Mouse (Mus musculus) lung, postnatal 14 days (tissue): Measurements from ENCODE around the gene Nebl.

Experiments
- DNase-seq: peaks from one replicate; pipeline ENCODE4 v3.0.0; 2021

Nebl gene

GRCm38 (mm10) chr2:17705964-17706363 lies 25.3 kb downstream of the Nebl start:
- no peak for DNase-seq

GRCm38 (mm10) chr2:17705426-17705825 lies 25.8 kb downstream of the Nebl start:
- DNase-seq = no peak

GRCm38 (mm10) chr2:17703170-17703512 lies 28.1 kb downstream of the Nebl start:
- no peak for DNase-seq

DNA sequence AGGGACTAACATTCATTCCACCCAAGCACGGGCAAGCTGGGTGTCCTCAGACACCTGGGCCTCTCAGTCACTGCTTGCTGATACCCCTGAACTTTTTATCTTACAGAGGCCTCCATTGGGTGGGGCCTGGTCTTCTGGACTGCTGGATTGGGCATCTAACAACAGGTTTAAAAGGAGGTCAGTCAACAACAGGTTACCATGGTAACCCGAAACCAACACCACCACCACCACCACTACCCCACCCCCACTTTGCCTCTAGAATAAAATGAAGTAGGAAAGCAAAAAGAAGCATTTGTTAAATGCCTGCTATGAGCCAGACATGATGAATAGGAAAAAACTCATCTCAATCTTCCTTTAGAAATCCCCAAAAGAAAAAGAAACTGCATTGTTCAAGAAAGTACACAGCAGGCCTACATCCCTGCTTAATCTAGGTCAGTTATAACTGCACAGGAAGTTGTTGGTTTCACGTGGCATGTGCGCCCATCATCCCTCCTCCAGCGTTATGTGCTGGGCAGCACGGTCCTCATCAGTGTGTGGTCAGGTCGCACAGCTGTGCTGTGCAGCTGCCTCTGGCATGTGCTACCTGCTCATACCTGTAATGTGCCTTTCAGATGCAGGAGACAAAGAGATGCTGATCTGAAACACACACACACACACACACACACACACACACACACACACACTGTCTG lies 28.6 kb downstream of the Nebl start:
- no peak for DNase-seq

GRCm38 (mm10) chr2:17698161-17699087 lies 32.8 kb downstream of the Nebl start:
- no peak for DNase-seq

- DNase-seq = no peak
Measured at GRCm38 (mm10) chr2:17692926-17693325, 38.3 kb downstream of the Nebl start.

DNA sequence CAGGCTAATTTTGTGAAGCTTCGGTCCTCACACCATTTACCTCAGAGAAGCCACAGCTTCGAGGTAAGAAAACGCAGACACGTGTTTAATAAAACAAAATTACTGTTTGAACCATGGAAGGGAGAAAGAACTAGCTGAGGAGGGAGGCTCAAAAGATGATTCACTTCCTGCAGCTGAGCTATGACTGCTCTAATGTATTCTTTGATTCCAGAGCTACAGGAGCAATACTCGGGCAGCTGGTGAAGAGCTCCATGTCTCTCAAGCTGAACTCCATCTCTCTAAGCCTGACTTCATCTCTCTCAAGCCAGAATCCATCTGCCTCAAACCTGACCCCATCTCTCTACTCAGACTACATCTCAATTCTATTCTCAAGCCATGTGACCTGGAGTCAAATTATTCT lies 41.0 kb downstream of the Nebl start:
- DNase-seq = no peak

DNA sequence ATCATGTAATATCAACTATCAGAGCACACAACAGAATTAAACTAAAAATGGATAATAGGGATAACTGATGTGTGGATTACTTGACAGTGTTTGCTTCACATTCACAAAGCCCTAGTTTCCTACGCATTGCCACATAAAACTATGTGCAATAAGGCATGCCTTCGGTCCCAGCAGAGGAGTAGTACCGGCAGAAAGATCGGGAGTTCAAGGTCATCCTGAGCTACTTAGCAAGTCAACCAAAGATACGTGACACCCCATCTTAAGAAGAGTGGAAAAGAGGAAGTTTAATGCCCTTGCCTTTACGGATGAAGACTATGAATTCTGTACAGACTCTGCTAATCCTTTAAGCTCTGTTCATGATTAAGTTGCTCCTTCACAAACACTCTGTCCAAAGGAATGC lies 44.1 kb downstream of the Nebl start:
- DNase-seq = no peak

GRCm38 (mm10) chr2:17683326-17684040 lies 47.8 kb downstream of the Nebl start:
- DNase-seq = no peak

DNA sequence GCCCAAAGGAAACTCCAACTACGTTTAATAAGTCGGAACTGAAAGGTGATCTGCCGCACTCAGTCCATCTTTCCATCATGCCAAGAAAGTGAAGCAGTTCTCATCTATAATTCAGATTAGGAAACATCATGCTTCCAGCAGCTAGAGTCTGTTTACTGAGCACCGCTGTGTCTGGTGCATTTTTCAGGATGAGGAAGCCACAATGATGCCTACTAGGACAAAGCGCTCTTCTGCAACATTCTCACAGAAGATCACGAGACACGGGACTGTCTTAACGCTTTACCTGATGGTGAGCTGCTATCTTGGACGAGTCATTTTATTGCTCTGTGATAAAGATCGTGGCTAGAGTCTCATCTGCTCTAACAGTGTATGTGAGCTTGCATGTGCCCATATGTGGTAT lies 59.1 kb downstream of the Nebl start:
- no peak for DNase-seq

GRCm38 (mm10) chr2:17671566-17671965 lies 59.7 kb downstream of the Nebl start:
- no peak for DNase-seq

DNA sequence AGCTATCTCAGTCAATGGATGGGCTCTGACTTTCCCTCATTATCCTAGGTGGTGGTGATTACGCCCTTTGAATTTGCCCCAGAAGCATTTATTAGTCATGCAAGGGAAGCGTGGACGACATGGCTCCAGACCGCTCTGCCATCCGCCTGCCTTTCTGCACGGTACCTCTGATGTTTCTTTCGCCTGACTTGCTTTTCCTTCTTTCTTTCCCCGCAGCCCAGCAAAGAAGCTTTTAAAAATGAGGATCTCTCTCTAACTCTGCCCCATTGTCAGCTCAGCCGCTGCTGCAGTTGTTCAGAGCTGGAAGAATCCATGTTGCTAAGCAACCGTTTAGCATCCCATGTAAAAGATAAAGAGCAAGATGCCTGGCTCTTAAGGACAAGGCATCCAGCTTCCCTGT lies 61.3 kb downstream of the Nebl start:
- DNase-seq = no peak

DNA sequence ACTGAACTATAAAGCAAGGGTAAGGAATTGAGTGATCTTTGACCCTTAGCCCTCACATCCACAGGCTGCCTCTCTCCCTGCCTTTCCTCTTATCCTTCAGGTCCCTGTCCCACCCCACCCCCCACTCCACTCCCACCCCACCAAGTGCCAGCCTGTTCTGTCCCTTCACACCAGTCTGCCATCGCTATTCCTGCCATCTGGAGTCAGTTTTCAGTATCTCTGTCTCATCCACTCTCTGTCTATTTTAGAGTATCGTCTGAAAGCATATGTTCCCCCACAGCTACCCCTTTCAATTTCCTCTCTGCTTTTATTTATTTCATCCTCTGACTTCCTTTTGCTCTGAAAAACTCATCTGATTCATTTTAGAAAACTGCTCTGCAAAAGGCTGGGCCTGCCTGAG lies 62.3 kb downstream of the Nebl start:
- no peak for DNase-seq

DNA sequence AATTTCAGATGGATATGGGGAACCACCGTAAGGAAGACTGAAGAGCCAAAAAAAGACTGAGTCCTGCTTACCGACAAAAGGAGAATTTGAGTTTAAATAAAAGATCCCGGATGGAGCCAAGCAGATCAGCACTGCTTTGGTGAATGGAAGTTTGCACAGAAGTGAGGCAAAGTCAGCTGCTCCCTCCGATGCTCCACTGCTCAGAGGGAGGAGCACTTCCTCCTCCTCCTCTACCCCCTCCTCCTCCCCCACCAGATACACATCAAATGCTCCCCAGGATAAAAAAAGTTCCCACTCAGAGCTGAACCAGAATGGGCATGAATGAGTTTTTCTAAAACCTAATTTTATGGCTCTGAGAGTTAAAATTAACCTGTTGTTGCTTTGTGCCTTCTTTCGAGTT lies 73.1 kb downstream of the Nebl start:
- no peak for DNase-seq

- no peak for DNase-seq
Measured at GRCm38 (mm10) chr2:17650147-17650834, 81.0 kb downstream of the Nebl start.

DNA sequence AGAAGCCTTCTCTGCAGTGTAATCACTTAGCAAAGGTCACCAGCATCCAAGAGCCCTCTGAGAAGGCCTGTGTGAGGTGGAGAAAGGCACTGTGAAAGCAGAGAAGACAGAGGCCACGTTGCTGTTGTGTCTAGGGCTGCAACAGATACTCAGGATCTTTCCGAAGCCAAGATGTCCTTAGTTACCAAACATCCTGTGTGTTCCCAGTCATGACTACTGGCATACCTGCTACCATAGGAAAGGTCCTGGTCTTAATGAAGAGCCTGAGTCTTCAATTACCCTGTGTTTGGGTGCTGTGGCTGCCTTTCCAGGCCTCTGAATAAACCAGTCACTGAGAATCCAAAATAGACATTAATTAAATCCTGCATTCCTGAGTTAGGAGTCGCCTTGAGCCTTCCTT lies 81.5 kb downstream of the Nebl start:
- DNase-seq = no peak

- peak; percentile 72 for DNase-seq
Measured at GRCm38 (mm10) chr2:17644282-17645262, 86.7 kb downstream of the Nebl start.

GRCm38 (mm10) chr2:17643869-17644268 lies 87.4 kb downstream of the Nebl start:
- no peak for DNase-seq

GRCm38 (mm10) chr2:17642770-17643169 lies 88.5 kb downstream of the Nebl start:
- no peak for DNase-seq

DNA sequence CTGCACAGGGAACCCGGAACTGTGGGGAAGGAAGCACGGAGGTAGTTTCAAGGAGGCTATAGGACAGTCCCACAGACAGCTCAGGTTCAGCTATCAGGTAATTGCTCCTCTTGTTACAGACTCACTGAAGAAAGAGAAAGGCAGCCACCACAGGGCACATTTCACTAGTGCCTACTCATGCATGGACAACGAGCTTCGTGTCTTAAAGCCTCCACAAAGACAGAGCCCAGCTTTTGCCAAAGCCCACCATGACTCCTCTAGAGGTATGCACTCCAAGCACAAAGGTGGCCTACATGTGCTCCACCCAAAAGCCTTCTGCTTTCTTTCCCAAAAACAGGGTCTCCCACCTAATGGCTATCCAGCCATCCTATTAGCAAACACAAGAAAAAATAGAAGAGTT lies 90.4 kb downstream of the Nebl start:
- no peak for DNase-seq

DNA sequence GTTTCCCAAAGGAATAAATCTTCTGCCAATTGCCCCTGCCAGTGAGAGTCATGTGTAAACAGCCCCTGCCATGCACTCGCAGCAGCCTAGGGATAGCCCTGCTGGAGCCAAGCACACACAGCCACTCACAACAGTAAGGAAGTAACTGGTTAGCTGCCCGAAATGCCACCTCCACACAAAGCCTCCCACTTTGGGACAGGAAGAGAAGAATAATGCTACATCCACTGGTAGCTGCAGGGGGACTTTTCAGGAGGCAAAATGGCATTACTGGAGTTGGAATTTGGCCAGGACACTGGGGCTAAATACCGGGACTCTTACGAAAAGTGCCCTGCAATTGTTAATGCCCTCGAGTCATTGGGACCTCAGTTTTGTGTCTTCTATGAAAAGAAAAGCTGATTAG lies 92.6 kb downstream of the Nebl start:
- no peak for DNase-seq

- DNase-seq = peak; percentile 17
Measured at GRCm38 (mm10) chr2:17623931-17624330, 107.3 kb downstream of the Nebl start.
